Mouse (Mus musculus) E14TG2a.4 (cell line): ENCODE data around the gene Galnt16.

Source experiments
- CTCF ChIP-seq: conservative IDR thresholded peaks from 2 replicates; pipeline ENCODE4 v1.5.1; 2014; ENCODE audit warnings: low read length
- NANOG ChIP-seq: IDR thresholded peaks from 2 replicates; pipeline ENCODE4 v1.6.1; 2014; ENCODE audit warnings: borderline replicate concordance, low read length, mixed read lengths
- POU5F1 ChIP-seq: IDR thresholded peaks from 2 replicates; pipeline ENCODE4 v1.6.1; 2014; ENCODE audit warnings: low read length, borderline replicate concordance

DNA sequence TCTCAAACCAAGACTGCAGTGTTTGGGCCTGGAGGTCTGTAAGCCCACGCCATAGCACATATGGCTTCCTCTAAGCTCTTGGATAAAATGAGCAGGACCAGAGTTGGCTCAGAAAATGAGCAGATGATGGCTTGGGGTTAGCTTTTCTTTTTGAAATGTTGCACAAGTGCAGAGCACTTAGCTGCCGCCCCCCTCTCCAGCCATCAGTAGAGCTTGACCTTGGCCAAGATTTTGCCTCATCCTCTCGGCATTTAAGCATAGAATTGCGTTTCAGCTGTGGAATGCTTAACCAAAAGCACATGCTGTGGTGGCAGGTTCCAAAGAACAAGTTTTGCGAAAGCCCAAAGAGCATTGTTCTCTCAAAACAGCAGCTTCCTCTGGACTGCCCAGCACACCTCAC lies 13.4 kb upstream of the Galnt16 start:
- TF ChIP-seq CTCF = no peak
- TF ChIP-seq POU5F1 = no peak
- no peak for TF ChIP-seq NANOG
